ENCODE assay signal across 29 mouse cellular contexts in genomic region chr14:34558947-34559346, GRCm38 (mm10). TPM values are rescaled to one million over a fixed set of nuclear protein-coding genes. Genes with fewer than 3 reads are reported as not detected.
DNase-seq lines count a peak whose midpoint lies in the region; ATAC-seq lines count a peak whose summit lies in the region.
"Had no signal": no experiment of that assay in that cellular context is flagged by ENCODE, and none has a peak within 500 bp of the region (broad histone marks: within the 10 kb centered on the region; RNA-seq: fewer than 3 reads in every experiment).

No protein-coding gene starts in this region.

- H3K4me2 ChIP-seq in embryonic facial prominence, embryonic 13.5 days: no peak overlapping the region
- H3K4me2 ChIP-seq in limb, embryonic 11.5 days (ENCODE audit: low read depth, severe bottlenecking): no peak overlapping the region
- H3K4me2 ChIP-seq in limb, embryonic 13.5 days (replicated peaks): no peak overlapping the region
- no peak overlapping the region for H3K4me2 ChIP-seq in midbrain, embryonic 14.5 days (ENCODE audit: low read length)
- H3K4me2 ChIP-seq: forebrain, embryonic 13.5 days; hindbrain, embryonic 12.5 days; hindbrain, embryonic 15.5 days had no signal

- peaks cover 27% of the 10 kb centered on the region for H3K4me1 ChIP-seq in embryonic facial prominence, embryonic 13.5 days
- peaks cover 11% of the 10 kb centered on the region; the same call in 1 of the 2 replicates for H3K4me1 ChIP-seq in embryonic facial prominence, embryonic 10.5 days
- peaks cover 4% of the 10 kb centered on the region; the same call in 1 of the 2 replicates for H3K4me1 ChIP-seq in limb, embryonic 11.5 days (ENCODE audit: control insufficient read depth, insufficient read depth, low read length)
- peaks cover 28% of the 10 kb centered on the region for H3K4me1 ChIP-seq in limb, embryonic 10.5 days
- H3K4me1 ChIP-seq in limb, embryonic 13.5 days: peaks cover 48% of the 10 kb centered on the region
- H3K4me1 ChIP-seq in midbrain, embryonic 14.5 days (ENCODE audit: control insufficient read depth, insufficient read depth, low read length): no peaks in the 10 kb centered on the region
- H3K4me1 ChIP-seq: forebrain, embryonic 10.5 days; forebrain, embryonic 13.5 days; hindbrain, embryonic 12.5 days; hindbrain, embryonic 15.5 days had no signal

- peak; percentile 49; the same call in 1 of the 2 replicates for ATAC-seq in embryonic facial prominence, embryonic 13.5 days (ENCODE audit: insufficient number of reproducible peaks, insufficient read depth, low FRiP score, low TSS enrichment, low read depth)
- 0 out of 2 replicates have a peak, but pooled peaks have one; percentile 21 for ATAC-seq in limb, embryonic 11.5 days (ENCODE audit: insufficient number of reproducible peaks, low FRiP score, low TSS enrichment, low read depth)
- peak; percentile 55 for ATAC-seq in limb, embryonic 13.5 days (ENCODE audit: low FRiP score, low read depth)
- ATAC-seq in frontal cortex, adult (ENCODE audit: low TSS enrichment): no peak
- ATAC-seq in midbrain, embryonic 14.5 days (ENCODE audit: low FRiP score, low TSS enrichment): no peak
- ATAC-seq: activated CD4-positive, CD25-positive, alpha-beta regulatory T cell, adult 4 months; forebrain, embryonic 13.5 days; forebrain, postnatal 0 days had no signal

- H3K9ac ChIP-seq in embryonic facial prominence, embryonic 13.5 days: no peak overlapping the region
- no peak overlapping the region for H3K9ac ChIP-seq in limb, embryonic 11.5 days (ENCODE audit: low read length)
- no peak overlapping the region for H3K9ac ChIP-seq in limb, embryonic 13.5 days
- no peak overlapping the region for H3K9ac ChIP-seq in midbrain, embryonic 14.5 days (replicated peaks; ENCODE audit: low read length)
- H3K9ac ChIP-seq: forebrain, embryonic 13.5 days; forebrain, postnatal 0 days; hindbrain, embryonic 12.5 days; hindbrain, embryonic 15.5 days had no signal

- H3K36me3 ChIP-seq in embryonic facial prominence, embryonic 13.5 days: no peaks in the 10 kb centered on the region
- no peaks in the 10 kb centered on the region for H3K36me3 ChIP-seq in embryonic facial prominence, embryonic 10.5 days (replicated peaks)
- H3K36me3 ChIP-seq in limb, embryonic 11.5 days (ENCODE audit: control insufficient read depth, insufficient read depth, low read length): no peaks in the 10 kb centered on the region
- H3K36me3 ChIP-seq in limb, embryonic 10.5 days: no peaks in the 10 kb centered on the region
- H3K36me3 ChIP-seq in limb, embryonic 13.5 days: no peaks in the 10 kb centered on the region
- H3K36me3 ChIP-seq in midbrain, embryonic 14.5 days (ENCODE audit: control insufficient read depth, insufficient read depth, low read length): no peaks in the 10 kb centered on the region
- H3K36me3 ChIP-seq: forebrain, embryonic 10.5 days; hindbrain, embryonic 12.5 days; hindbrain, embryonic 15.5 days had no signal

- peak overlapping the region; percentile 51; the same call in 1 of the 2 replicates for H3K27ac ChIP-seq in embryonic facial prominence, embryonic 13.5 days
- H3K27ac ChIP-seq in embryonic facial prominence, embryonic 10.5 days (replicated peaks): no peak overlapping the region
- no peak overlapping the region for H3K27ac ChIP-seq in limb, embryonic 11.5 days (replicated peaks; ENCODE audit: low read depth, low read length)
- H3K27ac ChIP-seq in limb, embryonic 10.5 days: no peak overlapping the region
- no peak overlapping the region for H3K27ac ChIP-seq in limb, embryonic 13.5 days
- no peak overlapping the region for H3K27ac ChIP-seq in midbrain, embryonic 14.5 days (replicated peaks; ENCODE audit: low read depth, low read length)
- H3K27ac ChIP-seq: forebrain, embryonic 10.5 days; forebrain, embryonic 13.5 days; heart, embryonic 10.5 days; hindbrain, embryonic 12.5 days; hindbrain, embryonic 15.5 days had no signal

- H3K9me3 ChIP-seq in embryonic facial prominence, embryonic 13.5 days: no peaks in the 10 kb centered on the region
- H3K9me3 ChIP-seq in embryonic facial prominence, embryonic 10.5 days: no peaks in the 10 kb centered on the region
- no peaks in the 10 kb centered on the region for H3K9me3 ChIP-seq in limb, embryonic 11.5 days (ENCODE audit: control insufficient read depth, low read length)
- no peaks in the 10 kb centered on the region for H3K9me3 ChIP-seq in limb, embryonic 10.5 days (replicated peaks)
- H3K9me3 ChIP-seq in limb, embryonic 13.5 days: no peaks in the 10 kb centered on the region
- no peaks in the 10 kb centered on the region for H3K9me3 ChIP-seq in midbrain, embryonic 14.5 days (ENCODE audit: control insufficient read depth, low read length)
- H3K9me3 ChIP-seq: forebrain, embryonic 10.5 days; forebrain, embryonic 13.5 days; heart, embryonic 10.5 days; hindbrain, embryonic 12.5 days; hindbrain, embryonic 15.5 days had no signal

- no peak for DNase-seq in embryonic facial prominence, embryonic 10.5 days (ENCODE audit: low spot score)
- peak; percentile 40 for DNase-seq in limb, embryonic 11.5 days (ENCODE audit: low spot score)
- no peak for DNase-seq in limb, embryonic 10.5 days (ENCODE audit: low spot score)
- DNase-seq in thymus, postnatal 25 days: no peak
- DNase-seq in midbrain, embryonic 14.5 days: no peak
- DNase-seq: adrenal gland, adult 8-10 months; adrenal gland, postnatal 25 days; cerebellum, adult 11-12 months; cerebellum, adult 8-10 months; cerebellum, postnatal 10 days; cerebellum, postnatal 36 days; embryo, embryonic 11 days; forebrain, postnatal 0 days; gastrocnemius, postnatal 10 days had no signal

- H3K27me3 ChIP-seq in embryonic facial prominence, embryonic 13.5 days: peaks cover 29% of the 10 kb centered on the region
- H3K27me3 ChIP-seq in embryonic facial prominence, embryonic 10.5 days (replicated peaks; ENCODE audit: low read depth, poor library complexity, severe bottlenecking): peaks cover 9% of the 10 kb centered on the region; the same call in 1 of the 2 replicates
- no peaks in the 10 kb centered on the region for H3K27me3 ChIP-seq in limb, embryonic 11.5 days (ENCODE audit: control insufficient read depth, insufficient read depth, low read length)
- peaks cover 16% of the 10 kb centered on the region for H3K27me3 ChIP-seq in limb, embryonic 10.5 days (ENCODE audit: low read depth, poor library complexity, severe bottlenecking)
- H3K27me3 ChIP-seq in limb, embryonic 13.5 days: no peaks in the 10 kb centered on the region
- no peaks in the 10 kb centered on the region for H3K27me3 ChIP-seq in midbrain, embryonic 14.5 days (ENCODE audit: control insufficient read depth, insufficient read depth, low read length)
- H3K27me3 ChIP-seq: forebrain, embryonic 13.5 days; hindbrain, embryonic 15.5 days had no signal

- WGBS in embryonic facial prominence, embryonic 13.5 days: 49% methylated on average over 9 of the region's 9 CpGs
- WGBS in embryonic facial prominence, embryonic 10.5 days: 89% methylated on average over 9 of the region's 9 CpGs
- WGBS in limb, embryonic 11.5 days: 55% methylated on average over 9 of the region's 9 CpGs
- WGBS in limb, embryonic 10.5 days: 62% methylated on average over 9 of the region's 9 CpGs
- 33% methylated on average over 9 of the region's 9 CpGs for WGBS in limb, embryonic 13.5 days
- WGBS in midbrain, embryonic 14.5 days: 91% methylated on average over 9 of the region's 9 CpGs

- no peak overlapping the region for H3K4me3 ChIP-seq in embryonic facial prominence, embryonic 13.5 days
- no peak overlapping the region for H3K4me3 ChIP-seq in embryonic facial prominence, embryonic 10.5 days
- H3K4me3 ChIP-seq in limb, embryonic 11.5 days (ENCODE audit: low read depth, low read length): no peak overlapping the region
- no peak overlapping the region for H3K4me3 ChIP-seq in limb, embryonic 10.5 days
- no peak overlapping the region for H3K4me3 ChIP-seq in limb, embryonic 13.5 days
- H3K4me3 ChIP-seq in midbrain, embryonic 14.5 days (replicated peaks; ENCODE audit: low read depth, low read length): no peak overlapping the region
- H3K4me3 ChIP-seq: forebrain, embryonic 10.5 days; forebrain, embryonic 13.5 days; heart, embryonic 10.5 days; hindbrain, embryonic 12.5 days; hindbrain, embryonic 15.5 days had no signal

RNA-seq across cellular contexts. Expression of gene Ldb3, which starts 29.5 kb away (rescaled TPM):
- polyA plus RNA-seq in embryonic facial prominence, embryonic 13.5 days (2015; fragmentation: Nextera tagmentation; extraction: Ambion mirVana): 0.76 and 1.5 TPM in 2 replicates
- polyA plus RNA-seq in embryonic facial prominence, embryonic 10.5 days (2016; fragmentation: Nextera tagmentation; extraction: Ambion mirVana): 0.59 TPM in 1 of 2 replicates, not detected in the other
- 0.65 and 0.68 TPM in 2 replicates for polyA plus RNA-seq in limb, embryonic 11.5 days (2014; fragmentation: Nextera tagmentation; extraction: Ambion mirVana)
- 0.11 and 0.48 TPM in 2 replicates for polyA plus RNA-seq in limb, embryonic 10.5 days (2016; fragmentation: Nextera tagmentation; extraction: Ambion mirVana)
- polyA plus RNA-seq in limb, embryonic 13.5 days (2015; fragmentation: Nextera tagmentation; extraction: Ambion mirVana): 8.8 and 9.8 TPM in 2 replicates
- 0.50 and 0.76 TPM in 2 replicates for polyA plus RNA-seq in midbrain, embryonic 14.5 days (2014; fragmentation: Nextera tagmentation; extraction: Ambion mirVana)
- polyA plus RNA-seq: activated CD4-positive, CD25-positive, alpha-beta regulatory T cell, adult 4 months had no signal

RNA-seq across cellular contexts. Expression of gene 9230112D13Rik, which starts 36.3 kb away (rescaled TPM):
- polyA plus RNA-seq in embryonic facial prominence, embryonic 13.5 days (2015; fragmentation: Nextera tagmentation; extraction: Ambion mirVana): not detected in 2 replicates
- not detected in 2 replicates for polyA plus RNA-seq in embryonic facial prominence, embryonic 10.5 days (2016; fragmentation: Nextera tagmentation; extraction: Ambion mirVana)
- polyA plus RNA-seq in limb, embryonic 11.5 days (2014; fragmentation: Nextera tagmentation; extraction: Ambion mirVana): not detected in 2 replicates
- not detected in 2 replicates for polyA plus RNA-seq in limb, embryonic 10.5 days (2016; fragmentation: Nextera tagmentation; extraction: Ambion mirVana)
- not detected in 2 replicates for polyA plus RNA-seq in limb, embryonic 13.5 days (2015; fragmentation: Nextera tagmentation; extraction: Ambion mirVana)
- polyA plus RNA-seq in midbrain, embryonic 14.5 days (2014; fragmentation: Nextera tagmentation; extraction: Ambion mirVana): not detected in 2 replicates
- polyA plus RNA-seq: activated CD4-positive, CD25-positive, alpha-beta regulatory T cell, adult 4 months; brain, embryonic 14.5 days; cortical plate, adult 2 months; embryonic facial prominence, embryonic 11.5 days; forebrain, embryonic 10.5 days; forebrain, embryonic 13.5 days; forebrain, postnatal 0 days; heart, embryonic 10.5 days; heart, embryonic 14.5 days; heart, postnatal 0 days; hindbrain, embryonic 12.5 days; hindbrain, embryonic 15.5 days; intestine, embryonic 14.5 days had no signal

RNA-seq across cellular contexts. Expression of gene Opn4, which starts 41.0 kb away (rescaled TPM):
- polyA plus RNA-seq in embryonic facial prominence, embryonic 13.5 days (2015; fragmentation: Nextera tagmentation; extraction: Ambion mirVana): not detected in 2 replicates
- polyA plus RNA-seq in embryonic facial prominence, embryonic 10.5 days (2016; fragmentation: Nextera tagmentation; extraction: Ambion mirVana): 0.23 and 0.27 TPM in 2 replicates
- not detected in 2 replicates for polyA plus RNA-seq in limb, embryonic 11.5 days (2014; fragmentation: Nextera tagmentation; extraction: Ambion mirVana)
- not detected in 2 replicates for polyA plus RNA-seq in limb, embryonic 10.5 days (2016; fragmentation: Nextera tagmentation; extraction: Ambion mirVana)
- polyA plus RNA-seq in limb, embryonic 13.5 days (2015; fragmentation: Nextera tagmentation; extraction: Ambion mirVana): 0.42 TPM in 1 of 2 replicates, not detected in the other
- polyA plus RNA-seq in midbrain, embryonic 14.5 days (2014; fragmentation: Nextera tagmentation; extraction: Ambion mirVana): not detected in 2 replicates
- polyA plus RNA-seq: activated CD4-positive, CD25-positive, alpha-beta regulatory T cell, adult 4 months; brain, embryonic 14.5 days; cortical plate, adult 2 months; embryonic facial prominence, embryonic 11.5 days; forebrain, embryonic 13.5 days; hindbrain, embryonic 12.5 days; hindbrain, embryonic 15.5 days; intestine, embryonic 14.5 days had no signal

RNA-seq across cellular contexts. Expression of gene Bmpr1a, which starts 55.8 kb away (rescaled TPM):
- polyA plus RNA-seq in embryonic facial prominence, embryonic 13.5 days (2015; fragmentation: Nextera tagmentation; extraction: Ambion mirVana): 58.1 and 64.9 TPM in 2 replicates
- 50.7 and 52.8 TPM in 2 replicates for polyA plus RNA-seq in embryonic facial prominence, embryonic 10.5 days (2016; fragmentation: Nextera tagmentation; extraction: Ambion mirVana)
- polyA plus RNA-seq in limb, embryonic 11.5 days (2014; fragmentation: Nextera tagmentation; extraction: Ambion mirVana): 67.2 and 74.5 TPM in 2 replicates
- 45.7 and 58.5 TPM in 2 replicates for polyA plus RNA-seq in limb, embryonic 10.5 days (2016; fragmentation: Nextera tagmentation; extraction: Ambion mirVana)
- polyA plus RNA-seq in limb, embryonic 13.5 days (2015; fragmentation: Nextera tagmentation; extraction: Ambion mirVana): 63.1 and 71.3 TPM in 2 replicates
- 16.3 and 25.9 TPM in 2 replicates for polyA plus RNA-seq in midbrain, embryonic 14.5 days (2014; fragmentation: Nextera tagmentation; extraction: Ambion mirVana)

Comparison
In these comparisons a context has a peak if more than half of its experiments do, and no peak if none do; other contexts are left out.
1. ATAC-seq: peak in embryonic facial prominence, embryonic 13.5 days (single experiment), limb, embryonic 11.5 days (single experiment) and limb, embryonic 13.5 days (single experiment); none in frontal cortex, adult (single experiment) and midbrain, embryonic 14.5 days (single experiment).